In genomic region chr12:98342158-98342557, GRCm38 (mm10) we compare ENCODE assay signal across 9 mouse cellular contexts.
A peak's percentile ranks its signal among the peaks of the same experiment; 100 is the strongest.
DNase-seq lines count a peak whose midpoint lies in the region; ATAC-seq and TF ChIP-seq lines count a peak whose summit lies in the region.
"Had no signal": no experiment of that assay in that cellular context is flagged by ENCODE, and none has a peak within 500 bp of the region (broad histone marks: within the 10 kb centered on the region; RNA-seq: fewer than 3 reads in every experiment).

No protein-coding gene starts in this region.

- H3K4me3 ChIP-seq in heart, postnatal 0 days (ENCODE audit: low read depth, low read length): no peak overlapping the region
- H3K4me3 ChIP-seq: limb, embryonic 12.5 days had no signal

- no peaks in the 10 kb centered on the region for H3K27me3 ChIP-seq in heart, postnatal 0 days (ENCODE audit: control insufficient read depth, insufficient read depth, low read length)
- H3K27me3 ChIP-seq: limb, embryonic 12.5 days had no signal

- H3K36me3 ChIP-seq in heart, postnatal 0 days (replicated peaks; ENCODE audit: control insufficient read depth, insufficient read depth, low read length): no peaks in the 10 kb centered on the region
- H3K36me3 ChIP-seq: limb, embryonic 12.5 days had no signal

- 92% methylated on average over 2 of the region's 2 CpGs for WGBS in heart, postnatal 0 days

- TF ChIP-seq CTCF in heart, postnatal 0 days (IDR thresholded peaks at IDR 0.05; ENCODE audit: low read depth): peak; percentile 45
- peak; percentile 53; the same call in 1 of the 2 replicates for TF ChIP-seq CTCF in brain, embryonic 14.5 days (IDR thresholded peaks at IDR 0.05; ENCODE audit: borderline replicate concordance, extremely low read depth, insufficient read depth, insufficient read length)

- TF ChIP-seq POLR2A in brain, embryonic 14.5 days (IDR thresholded peaks at IDR 0.05; ENCODE audit: borderline replicate concordance, extremely low read depth, insufficient read depth, insufficient read length, poor library complexity, severe bottlenecking): no peak

- no peak overlapping the region for H3K27ac ChIP-seq in heart, postnatal 0 days (ENCODE audit: low read depth)
- H3K27ac ChIP-seq: limb, embryonic 12.5 days had no signal

- no peak overlapping the region for H3K9ac ChIP-seq in heart, postnatal 0 days (replicated peaks; ENCODE audit: low read depth, low read length)
- H3K9ac ChIP-seq: limb, embryonic 12.5 days had no signal

- H3K4me2 ChIP-seq in heart, postnatal 0 days (ENCODE audit: low read depth, low read length): no peak overlapping the region
- H3K4me2 ChIP-seq: limb, embryonic 12.5 days had no signal

- H3K4me1 ChIP-seq in heart, postnatal 0 days (ENCODE audit: control insufficient read depth, insufficient read depth): no peaks in the 10 kb centered on the region
- H3K4me1 ChIP-seq: limb, embryonic 12.5 days had no signal

- no peak for ATAC-seq in heart, postnatal 0 days (ENCODE audit: insufficient read depth, low read depth)

- DNase-seq in heart, postnatal 0 days (ENCODE audit: low spot score): no peak
- no peak for DNase-seq in heart, adult 9 months (ENCODE audit: low spot score in 2 of 2)
- DNase-seq in CD4-positive, CD25-positive, alpha-beta regulatory T cell, adult 2 months (ENCODE audit: low read depth, low spot score): peak; percentile 68
- DNase-seq in brain, embryonic 14.5 days (ENCODE audit: low read depth): no peak
- peak; percentile 39 for DNase-seq in lung, postnatal 14 days
- DNase-seq in left cerebral cortex, adult 18-20 months (ENCODE audit: low spot score in 2 of 2): no peak
- DNase-seq in urinary bladder, postnatal 36 days (ENCODE audit: low spot score in 2 of 2): no peak
- DNase-seq in right cerebral cortex, postnatal 10 days (ENCODE audit: low spot score in 2 of 2): no peak

- H3K9me3 ChIP-seq in heart, postnatal 0 days (replicated peaks; ENCODE audit: control insufficient read depth, low read length): no peaks in the 10 kb centered on the region
- H3K9me3 ChIP-seq: limb, embryonic 12.5 days had no signal

- no peak for TF ChIP-seq EP300 in heart, postnatal 0 days (IDR thresholded peaks at IDR 0.05; ENCODE audit: low read depth)

Comparison
In these comparisons a context has a peak if more than half of its experiments do, and no peak if none do; other contexts are left out.
1. DNase-seq: peak in CD4-positive, CD25-positive, alpha-beta regulatory T cell, adult 2 months (single experiment) and lung, postnatal 14 days (single experiment); none in heart, postnatal 0 days (single experiment), heart, adult 9 months (0 of 2), brain, embryonic 14.5 days (single experiment), left cerebral cortex, adult 18-20 months (0 of 2), urinary bladder, postnatal 36 days (0 of 2) and right cerebral cortex, postnatal 10 days (0 of 2).